Mouse (Mus musculus) adrenal gland, postnatal 10 days (tissue): ENCODE measurements around the gene Tecpr1. TPM values are rescaled to one million over a fixed set of nuclear protein-coding genes. Genes with fewer than 3 reads are reported as not detected.

ENCODE experiments used
- DNase-seq: peaks from one replicate; pipeline ENCODE4 v3.0.0; 2021; ENCODE audit warnings: mixed read lengths
- total RNA-seq, 2 experiments: library from RNA; stranded (reverse); gene quantifications; 2 replicates each; pipeline ENCODE4 v1.2.3; 2021

Gene Tecpr1
- total RNA-seq, 2 experiments from 2014 or later, result 56.9 to 67.2 TPM

GRCm38 (mm10) chr5:144207478-144207877 lies 15.9 kb downstream of the Tecpr1 start:
- peak; percentile 65 for DNase-seq

GRCm38 (mm10) chr5:144206069-144206468 lies 17.3 kb downstream of the Tecpr1 start:
- DNase-seq, result no peak

GRCm38 (mm10) chr5:144204911-144205310 lies 18.5 kb downstream of the Tecpr1 start:
- no peak for DNase-seq

- DNase-seq, result no peak
Observed at GRCm38 (mm10) chr5:144204303-144204702, 19.1 kb downstream of the Tecpr1 start.

- DNase-seq, result no peak
Observed at GRCm38 (mm10) chr5:144203398-144203959, 19.9 kb downstream of the Tecpr1 start.

GRCm38 (mm10) chr5:144202430-144202829 lies 21.0 kb downstream of the Tecpr1 start:
- DNase-seq, result no peak

DNA sequence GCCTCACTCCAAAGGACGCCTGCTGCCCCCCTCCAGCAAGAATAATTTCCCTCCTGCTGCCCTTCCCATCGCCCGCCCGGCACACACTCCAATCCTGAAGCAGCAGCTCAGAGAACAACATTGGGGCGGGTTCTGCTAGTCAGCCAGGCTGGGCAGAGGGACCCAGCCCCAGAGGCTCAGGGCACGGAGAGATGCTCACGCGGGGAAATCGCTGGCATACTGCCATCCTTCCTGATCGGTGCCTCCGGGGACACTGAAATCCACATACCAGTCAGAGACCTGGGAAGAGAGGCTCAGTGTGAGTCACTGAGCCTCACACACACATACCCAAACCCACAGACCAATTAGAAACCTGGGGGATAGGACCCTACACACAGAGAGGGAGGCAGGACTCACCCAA lies 22.8 kb downstream of the Tecpr1 start:
- DNase-seq, result no peak

GRCm38 (mm10) chr5:144195567-144195966 lies 27.8 kb downstream of the Tecpr1 start:
- DNase-seq, result no peak

GRCm38 (mm10) chr5:144194416-144194815 lies 29.0 kb downstream of the Tecpr1 start:
- no peak for DNase-seq

DNA sequence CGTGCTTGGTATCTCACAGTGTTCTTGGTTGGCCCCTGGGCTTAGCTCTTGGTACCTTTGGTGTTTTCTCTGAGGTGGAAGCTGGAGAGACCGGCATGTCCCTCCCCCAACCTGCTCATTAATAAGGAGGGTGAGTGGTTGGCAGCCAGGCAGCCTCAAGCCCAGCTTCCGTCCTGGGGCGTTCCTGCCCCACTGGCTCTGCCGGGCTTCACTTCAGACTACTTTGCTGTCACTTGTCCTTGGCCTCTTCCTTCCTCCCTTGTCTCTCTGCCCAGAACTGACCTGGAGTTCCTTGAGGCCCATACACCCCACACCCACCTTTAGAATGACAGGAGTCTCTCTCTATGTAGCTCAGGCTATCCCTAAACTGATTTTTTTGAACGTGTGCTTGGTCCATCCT lies 30.7 kb downstream of the Tecpr1 start:
- no peak for DNase-seq

GRCm38 (mm10) chr5:144191026-144191425 lies 32.4 kb downstream of the Tecpr1 start:
- no peak for DNase-seq

DNA sequence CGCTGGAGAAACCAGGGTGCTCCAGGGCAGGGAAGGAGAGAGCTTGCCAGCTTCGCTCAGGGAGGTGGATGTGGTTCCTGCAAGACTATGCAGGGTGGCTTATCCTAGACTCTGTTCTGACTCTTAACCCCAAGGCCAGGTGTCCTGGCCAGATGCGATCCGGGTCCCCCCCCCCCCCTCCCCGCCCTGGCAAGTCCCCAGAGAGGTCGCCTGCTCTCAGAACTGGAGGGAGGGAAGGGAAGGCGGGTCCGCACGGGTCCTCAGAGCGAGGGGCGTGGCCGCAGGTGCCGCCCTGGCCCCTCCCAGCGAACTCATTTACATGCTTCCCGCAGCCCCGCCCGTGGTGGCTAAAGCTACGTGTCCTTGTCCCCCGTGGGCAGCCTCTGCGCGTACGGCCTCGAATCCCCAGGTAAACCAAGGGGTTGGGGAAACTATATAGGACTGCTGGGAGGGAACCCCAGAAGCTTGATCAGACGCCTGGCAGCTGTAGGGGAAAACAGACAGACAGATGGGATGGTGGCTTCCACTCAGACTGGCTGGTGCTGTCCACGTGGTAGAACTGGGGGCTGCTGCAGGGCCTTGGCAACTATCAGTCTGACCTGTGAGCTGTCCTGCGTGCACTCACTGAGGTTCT lies 33.3 kb downstream of the Tecpr1 start, which contains the start of gene Bhlha15:
Gene Bhlha15 (plus strand): TSS at position 337 of the 634 bp plus-strand sequence.
- DNase-seq, result peak; percentile 75

- no peak for DNase-seq
Observed at GRCm38 (mm10) chr5:144189327-144189726, 34.1 kb downstream of the Tecpr1 start.

GRCm38 (mm10) chr5:144188422-144188821 lies 35.0 kb downstream of the Tecpr1 start:
- no peak for DNase-seq

- no peak for DNase-seq
Observed at GRCm38 (mm10) chr5:144184350-144185045, 38.9 kb downstream of the Tecpr1 start.

GRCm38 (mm10) chr5:144183647-144184335 lies 39.6 kb downstream of the Tecpr1 start:
- no peak for DNase-seq

GRCm38 (mm10) chr5:144183248-144183559 lies 40.2 kb downstream of the Tecpr1 start:
- DNase-seq, result no peak

GRCm38 (mm10) chr5:144182542-144183247 lies 40.7 kb downstream of the Tecpr1 start:
- no peak for DNase-seq

- DNase-seq, result no peak
Observed at GRCm38 (mm10) chr5:144181249-144181648, 42.2 kb downstream of the Tecpr1 start.

DNA sequence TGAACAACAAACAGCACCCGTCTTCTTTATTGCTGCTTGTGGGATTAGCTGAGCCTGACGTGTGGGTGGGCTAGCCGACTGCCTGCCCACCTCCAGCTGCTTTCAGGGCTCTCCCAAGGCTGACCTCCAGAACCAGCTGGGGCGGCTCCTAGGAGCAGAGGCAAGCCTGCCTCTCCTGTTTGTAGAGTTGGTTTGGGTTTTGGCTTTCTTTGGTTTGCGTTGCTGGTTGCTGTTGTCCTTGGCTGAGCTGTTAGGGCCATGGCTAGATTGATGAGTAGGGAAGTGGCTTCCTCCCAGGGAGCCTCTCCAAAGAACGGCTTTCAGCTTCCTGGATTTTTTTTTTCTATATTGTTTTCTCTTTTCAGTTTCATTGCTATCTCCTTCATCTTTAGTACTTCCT lies 45.2 kb downstream of the Tecpr1 start:
- DNase-seq, result peak; percentile 32

GRCm38 (mm10) chr5:144173648-144174047 lies 49.8 kb downstream of the Tecpr1 start:
- no peak for DNase-seq

DNA sequence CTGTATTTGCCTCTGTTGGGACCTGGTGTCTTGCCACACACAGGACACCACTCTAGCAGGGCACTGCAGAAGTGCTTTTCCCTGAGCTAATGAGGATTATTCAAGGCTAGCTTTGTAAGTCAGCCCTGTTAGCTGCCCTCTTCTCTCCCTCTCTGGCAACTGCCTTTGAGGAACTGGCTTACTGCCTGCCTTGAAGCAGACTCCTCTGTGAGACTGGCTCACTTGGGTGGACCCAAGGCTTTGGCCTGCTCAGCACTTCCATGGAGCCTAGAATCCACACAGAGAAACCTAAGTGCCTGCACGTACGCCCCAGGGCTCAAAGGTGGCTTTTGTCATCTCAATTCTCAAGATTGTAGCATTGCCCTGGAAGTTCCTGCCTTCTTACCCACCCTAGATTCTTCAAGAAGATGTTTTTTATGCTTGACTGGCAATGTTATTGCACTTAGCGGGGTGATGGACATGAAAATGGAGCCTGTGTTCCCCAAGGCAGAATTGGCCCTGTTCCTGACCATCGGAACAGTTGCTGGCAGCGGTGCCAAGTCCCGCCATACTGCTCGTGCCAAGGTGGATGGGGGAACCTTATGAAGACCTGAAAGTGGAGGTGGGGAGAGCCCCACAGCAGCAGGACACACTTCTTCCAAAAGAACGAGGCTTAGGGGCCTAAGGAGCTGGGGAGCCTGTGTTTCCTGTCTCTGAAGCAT lies 54.0 kb downstream of the Tecpr1 start:
- DNase-seq, result no peak
